Mouse (Mus musculus) neural tube, postnatal 0 days (tissue): ENCODE data around the gene Wdr17. TPM values are rescaled to one million over a fixed set of nuclear protein-coding genes. Genes with fewer than 3 reads are reported as not detected.

Experiments used
- polyA plus RNA-seq: library from polyadenylated mRNA; unstranded; fragments of >200 nt; fragmentation: Nextera tagmentation; extraction: Ambion mirVana; gene quantifications from 2 replicates; pipeline ENCODE4 v1.2.1, GENCODE M21; 2015

Wdr17 gene
- 9.8 and 12.2 TPM in 2 replicates for polyA plus RNA-seq

GRCm38 (mm10) chr8:54886987-54887785 lies at the start of gene Wdr17:
Wdr17 (minus strand) TSS chr8:54887184.

GRCm38 (mm10) chr8:54600671-54601251 lies 286.2 kb downstream of the Wdr17 start, which contains the start of gene Spata4:
Spata4 (plus strand) TSS chr8:54600781.

Other genes starting within 250 kb of the Wdr17 start
- 499 and 510 TPM in 2 replicates for gene Gpm6a, start 67.7 kb upstream of the Wdr17 start, polyA plus RNA-seq